Comparison of ENCODE assay signal across 22 mouse cellular contexts in the genomic region with DNA sequence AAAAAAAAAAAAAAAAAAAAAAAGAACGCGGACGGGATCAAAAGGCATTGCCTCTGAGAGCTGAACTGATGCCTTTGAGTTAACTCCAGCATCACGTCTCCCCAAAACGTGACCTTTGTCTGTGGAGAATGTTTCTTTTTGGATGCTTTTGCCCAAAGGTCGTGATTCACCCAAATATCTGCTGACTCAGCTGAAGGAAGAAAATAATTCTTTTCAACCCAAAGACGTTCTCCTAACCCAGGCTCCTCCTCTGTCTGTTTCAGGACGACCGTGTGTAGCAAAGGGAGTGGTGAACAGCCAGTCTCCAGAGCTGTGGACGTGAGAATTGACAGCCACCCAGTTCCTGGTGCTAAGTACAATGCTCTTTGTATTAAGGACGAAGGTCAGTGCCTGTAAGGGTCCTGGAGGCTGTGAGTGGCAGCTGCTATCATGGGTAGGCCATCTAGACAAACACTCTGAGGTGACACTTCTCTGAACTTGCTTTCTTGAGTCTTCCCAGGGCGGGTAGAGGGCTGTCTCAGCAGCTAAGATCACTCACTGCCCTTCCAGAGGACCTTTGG. TPM values are rescaled to one million over a fixed set of nuclear protein-coding genes. Genes with fewer than 3 reads are reported as not detected.
"Had no signal": no experiment of that assay in that cellular context is flagged by ENCODE, and none has a peak within 500 bp of the region (broad histone marks: within the 10 kb centered on the region; RNA-seq: fewer than 3 reads in every experiment).

No protein-coding gene starts in this region.

- H3K27me3 ChIP-seq: limb, embryonic 13.5 days; liver, embryonic 12.5 days; liver, embryonic 15.5 days; lung, embryonic 15.5 days; midbrain, embryonic 12.5 days; midbrain, embryonic 15.5 days; neural tube, embryonic 12.5 days; neural tube, embryonic 15.5 days had no signal

- H3K9ac ChIP-seq: limb, embryonic 13.5 days; liver, embryonic 12.5 days; liver, embryonic 15.5 days; lung, embryonic 15.5 days; midbrain, embryonic 12.5 days; midbrain, embryonic 15.5 days; neural tube, embryonic 12.5 days; neural tube, embryonic 15.5 days had no signal

- H3K27ac ChIP-seq: layer of hippocampus, adult 2 months; limb, embryonic 10.5 days; limb, embryonic 13.5 days; liver, embryonic 12.5 days; liver, embryonic 15.5 days; lung, embryonic 15.5 days; midbrain, embryonic 12.5 days; midbrain, embryonic 15.5 days; neural tube, embryonic 12.5 days; neural tube, embryonic 15.5 days had no signal

- DNase-seq: kidney, adult 11 months; kidney, postnatal 10 days; layer of hippocampus, adult 9-11 months; liver; lung, adult 18-20 months; lung, postnatal 10 days; lung, postnatal 36 days; retina, postnatal 1 day; right cerebral cortex, postnatal 25 days; thymus, adult 18-20 months; thymus, postnatal 36 days had no signal

- ATAC-seq: liver, embryonic 12.5 days; midbrain, embryonic 15.5 days had no signal

- H3K36me3 ChIP-seq: limb, embryonic 10.5 days; limb, embryonic 13.5 days; liver, embryonic 12.5 days; liver, embryonic 15.5 days; lung, embryonic 15.5 days; midbrain, embryonic 12.5 days; midbrain, embryonic 15.5 days; neural tube, embryonic 12.5 days; neural tube, embryonic 15.5 days had no signal

- H3K4me1 ChIP-seq: limb, embryonic 10.5 days; limb, embryonic 13.5 days; liver, embryonic 12.5 days; liver, embryonic 15.5 days; lung, embryonic 15.5 days; megakaryocyte, embryonic 14.5 days; midbrain, embryonic 12.5 days; midbrain, embryonic 15.5 days; neural tube, embryonic 12.5 days; neural tube, embryonic 15.5 days had no signal

- H3K9me3 ChIP-seq: limb, embryonic 10.5 days; limb, embryonic 13.5 days; liver, embryonic 12.5 days; liver, embryonic 15.5 days; lung, embryonic 15.5 days; midbrain, embryonic 12.5 days; midbrain, embryonic 15.5 days; neural tube, embryonic 12.5 days; neural tube, embryonic 15.5 days had no signal

- H3K4me3 ChIP-seq: layer of hippocampus, adult 2 months; limb, embryonic 10.5 days; limb, embryonic 13.5 days; liver, embryonic 12.5 days; liver, embryonic 15.5 days; lung, embryonic 15.5 days; megakaryocyte, embryonic 14.5 days; midbrain, embryonic 12.5 days; midbrain, embryonic 15.5 days; neural tube, embryonic 12.5 days; neural tube, embryonic 15.5 days had no signal

- H3K4me2 ChIP-seq: limb, embryonic 13.5 days; liver, embryonic 12.5 days; liver, embryonic 15.5 days; lung, embryonic 15.5 days; midbrain, embryonic 12.5 days; midbrain, embryonic 15.5 days; neural tube, embryonic 12.5 days; neural tube, embryonic 15.5 days had no signal

RNA-seq across cellular contexts. Expression of a gene that starts 11.6 kb away (rescaled TPM):
- polyA plus RNA-seq: liver, embryonic 12.5 days had no signal
